Mouse (Mus musculus) CH12.LX (cell line): ENCODE measurements at regions not wholly inside any gene's neighbourhood (a gene's known extent, or its start where the extent isn't known, plus 50 kb on each side); places are given as distances from the start of the nearest gene placed in this dataset.

Source experiments
- CHD2 ChIP-seq: IDR thresholded peaks from 2 replicates; pipeline ENCODE4 v1.6.1; 2011; ENCODE audit warnings: low read length, improper control_type of control experiment
- CTCF ChIP-seq, 2 experiments: IDR thresholded peaks in 1 of 2; conservative IDR thresholded peaks in 1 of 2; 2 replicates each; pipeline ENCODE4 v1.5.1; 2011 to 2012; ENCODE audit warnings: low read depth in 2 of 2, low read length in 2 of 2, improper control_type of control experiment in 1 of 2, inconsistent platforms in 1 of 2, mild to moderate bottlenecking in 1 of 2, moderate library complexity in 1 of 2
- EP300 ChIP-seq: IDR thresholded peaks from 2 replicates; pipeline ENCODE4 v1.6.1; 2011; ENCODE audit warnings: low read length, improper control_type of control experiment
- GABPA ChIP-seq: IDR thresholded peaks from 2 replicates; pipeline ENCODE4 v1.6.1; 2012; ENCODE audit warnings: low read depth, low read length, improper control_type of control experiment, inconsistent platforms; ENCODE audit not compliant: insufficient replicate concordance
- JUND ChIP-seq: conservative IDR thresholded peaks from 2 replicates; pipeline ENCODE4 v1.6.1; 2011; ENCODE audit warnings: low read depth, low read length, improper control_type of control experiment
- POLR2A ChIP-seq: IDR thresholded peaks from 2 replicates; pipeline ENCODE4 v1.6.1; 2011; ENCODE audit warnings: low read depth, mild to moderate bottlenecking, improper control_type of control experiment, low read length
- SMC3 ChIP-seq: IDR thresholded peaks from 2 replicates; pipeline ENCODE4 v1.6.1; 2011; ENCODE audit warnings: low read depth, low read length, improper control_type of control experiment
- TCF12 ChIP-seq: IDR thresholded peaks from 2 replicates; pipeline ENCODE4 v1.6.1; 2014; ENCODE audit warnings: low read depth, mild to moderate bottlenecking, inconsistent platforms, low read length, improper control_type of control experiment
- USF1 ChIP-seq: IDR thresholded peaks from 2 replicates; pipeline ENCODE4 v1.6.1; 2014; ENCODE audit warnings: low read depth, mild to moderate bottlenecking, inconsistent platforms, low read length, improper control_type of control experiment
- USF2 ChIP-seq: conservative IDR thresholded peaks from 2 replicates; pipeline ENCODE4 v1.6.1; 2011; ENCODE audit warnings: low read depth, low read length, improper control_type of control experiment
- ZC3H11A ChIP-seq: IDR thresholded peaks from 2 replicates; pipeline ENCODE4 v1.6.1; 2012; ENCODE audit warnings: low read depth, mild to moderate bottlenecking, inconsistent platforms, low read length, improper control_type of control experiment
- ZKSCAN1 ChIP-seq: IDR thresholded peaks from 2 replicates; pipeline ENCODE4 v1.6.1; 2012; ENCODE audit warnings: low read depth, inconsistent platforms, low read length, improper control_type of control experiment, borderline replicate concordance
- ZNF384 ChIP-seq: IDR thresholded peaks from 2 replicates; pipeline ENCODE4 v1.6.1; 2012; ENCODE audit warnings: low read depth, low read length, improper control_type of control experiment, inconsistent platforms

DNA sequence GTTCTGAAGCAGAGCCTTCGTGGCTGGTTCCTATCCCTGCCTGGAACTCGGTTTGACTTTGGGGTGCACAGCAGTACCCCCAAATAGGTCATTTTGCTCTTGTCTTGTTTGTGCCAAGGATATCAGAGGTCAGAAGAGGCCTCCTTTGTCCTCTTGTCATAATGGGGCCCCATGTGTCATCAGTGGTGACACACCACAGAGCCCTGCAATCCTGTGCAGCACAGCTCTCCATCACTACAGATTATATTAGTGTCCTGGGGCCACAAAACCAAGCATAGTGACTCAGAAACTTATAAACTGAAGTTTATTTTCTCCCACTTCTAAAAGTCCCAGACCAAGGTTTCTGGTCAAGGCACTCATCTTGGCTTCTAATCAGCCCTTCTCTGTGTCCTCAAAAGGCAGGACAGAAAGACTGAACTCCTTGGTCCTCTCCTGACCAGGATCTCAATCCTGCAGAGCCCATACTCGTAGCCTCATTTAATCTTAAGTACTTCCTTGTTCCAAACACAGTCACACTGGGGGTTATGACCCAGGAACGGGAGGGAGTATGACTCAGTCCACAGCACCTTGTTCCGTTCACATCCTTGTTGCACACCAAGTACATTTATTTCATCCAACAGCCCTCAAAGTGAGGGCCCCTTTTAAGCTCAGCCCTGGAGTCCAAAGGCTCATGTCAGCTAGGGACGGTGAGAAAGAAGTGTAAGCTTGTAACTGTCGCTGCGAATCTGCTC lies 63.2 kb upstream of the Sox13 start:
- TF ChIP-seq USF1 (no peak), CTCF (conservative IDR thresholded peaks at IDR 0.05 in 1 of 2, IDR thresholded peaks at IDR 0.05 in 1 of 2; ENCODE audit: low read depth in 2 of 2, low read length in 2 of 2) (no peak), ZC3H11A (no peak), POLR2A (no peak), GABPA (no peak), ZKSCAN1 (no peak), EP300 (no peak), CHD2 (no peak), SMC3 (no peak), ZNF384 (no peak), USF2 (no peak), JUND (no peak), TCF12 (no peak)
